Mouse (Mus musculus): Measurements from ENCODE around the gene Cort.
"Not testable (repeated sequence)": the region's sequence is repeated elsewhere in the genome, so short reads cannot be mapped to it uniquely, and the experiment has no call there.

Cort gene

GRCm38 (mm10) chr4:149126663-149127062 is at the start of gene Cort:
Gene Cort, minus strand, starts transcription at chr4:149126763.
- DNase-seq (ENCODE audit: low read depth, low spot score) = no peak

- DNase-seq (ENCODE audit: low read depth, low spot score) = no peak
These were observed 47.1 kb upstream of the Cort start for GRCm38 (mm10) chr4:149173661-149174060.

- DNase-seq (ENCODE audit: low read depth, low spot score) = peak; percentile 79
These were observed 46.1 kb upstream of the Cort start for GRCm38 (mm10) chr4:149172666-149173065.

- DNase-seq (ENCODE audit: low read depth, low spot score) = no peak
These were observed 45.5 kb upstream of the Cort start for GRCm38 (mm10) chr4:149172083-149172482.

- peak; percentile 64 for DNase-seq (ENCODE audit: low read depth, low spot score)
These were observed 45.0 kb upstream of the Cort start for GRCm38 (mm10) chr4:149171581-149171981.

GRCm38 (mm10) chr4:149170394-149170931 is 43.9 kb upstream of the Cort start:
- no peak for DNase-seq (ENCODE audit: low read depth, low spot score)

- DNase-seq (ENCODE audit: low read depth, low spot score) = not testable (repeated sequence)
These were observed 43.4 kb upstream of the Cort start for GRCm38 (mm10) chr4:149169926-149170325.

- DNase-seq (ENCODE audit: low read depth, low spot score) = no peak
These were observed 41.5 kb upstream of the Cort start for GRCm38 (mm10) chr4:149168016-149168415.

- DNase-seq (ENCODE audit: low read depth, low spot score) = no peak
These were observed 40.5 kb upstream of the Cort start for GRCm38 (mm10) chr4:149166957-149167611.

- DNase-seq (ENCODE audit: low read depth, low spot score) = peak; percentile 94
These were observed 39.8 kb upstream of the Cort start, which contains the start of gene Pgd for GRCm38 (mm10) chr4:149166215-149166946. Gene Pgd, minus strand, starts transcription at chr4:149166771.

GRCm38 (mm10) chr4:149164150-149164549 is 37.6 kb upstream of the Cort start:
- DNase-seq (ENCODE audit: low read depth, low spot score) = no peak

GRCm38 (mm10) chr4:149163196-149163595 is 36.6 kb upstream of the Cort start:
- no peak for DNase-seq (ENCODE audit: low read depth, low spot score)

GRCm38 (mm10) chr4:149161166-149161565 is 34.6 kb upstream of the Cort start:
- DNase-seq (ENCODE audit: low read depth, low spot score) = no peak

GRCm38 (mm10) chr4:149159891-149160290 is 33.3 kb upstream of the Cort start:
- no peak for DNase-seq (ENCODE audit: low read depth, low spot score)

- DNase-seq (ENCODE audit: low read depth, low spot score) = no peak
These were observed 32.6 kb upstream of the Cort start for GRCm38 (mm10) chr4:149159203-149159602.

GRCm38 (mm10) chr4:149157415-149157973 is 30.9 kb upstream of the Cort start:
- DNase-seq (ENCODE audit: low read depth, low spot score) = no peak

- DNase-seq (ENCODE audit: low read depth, low spot score) = no peak
These were observed 29.1 kb upstream of the Cort start for GRCm38 (mm10) chr4:149155711-149156110.

- DNase-seq (ENCODE audit: low read depth, low spot score) = no peak
These were observed 28.3 kb upstream of the Cort start for GRCm38 (mm10) chr4:149154859-149155258.

- no peak for DNase-seq (ENCODE audit: low read depth, low spot score)
These were observed 24.2 kb upstream of the Cort start for GRCm38 (mm10) chr4:149150721-149151120.

- peak; percentile 66 for DNase-seq (ENCODE audit: low read depth, low spot score)
These were observed 23.7 kb upstream of the Cort start for GRCm38 (mm10) chr4:149150256-149150655.

- DNase-seq (ENCODE audit: low read depth, low spot score) = no peak
These were observed 23.0 kb upstream of the Cort start for GRCm38 (mm10) chr4:149149611-149150010.

- DNase-seq (ENCODE audit: low read depth, low spot score) = no peak
These were observed 22.6 kb upstream of the Cort start for GRCm38 (mm10) chr4:149149196-149149595.
